Mouse (Mus musculus): Measurements from ENCODE around the gene Capn12.

Capn12 gene

DNA sequence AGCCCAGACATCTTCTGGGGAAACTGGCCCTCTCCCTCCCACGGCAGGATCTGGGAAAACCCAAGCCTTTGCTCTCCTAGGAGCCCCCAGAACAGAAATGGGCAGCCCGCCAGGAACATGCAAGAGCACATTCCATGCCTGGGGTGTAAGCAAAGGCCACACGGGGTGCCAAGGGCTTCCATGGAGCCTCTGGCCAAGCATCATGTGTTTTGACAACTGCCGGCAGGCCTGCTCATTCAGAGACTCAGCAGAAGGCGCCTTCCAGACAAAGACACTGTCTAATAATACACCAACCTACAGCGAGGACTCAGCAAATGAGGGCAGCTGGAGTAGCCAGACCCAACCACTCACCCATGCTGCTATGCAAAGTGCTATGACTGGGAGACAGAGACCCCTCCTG is 38.6 kb downstream of the Capn12 start:
- DNase-seq (ENCODE audit: low read depth, low spot score) = no peak

DNA sequence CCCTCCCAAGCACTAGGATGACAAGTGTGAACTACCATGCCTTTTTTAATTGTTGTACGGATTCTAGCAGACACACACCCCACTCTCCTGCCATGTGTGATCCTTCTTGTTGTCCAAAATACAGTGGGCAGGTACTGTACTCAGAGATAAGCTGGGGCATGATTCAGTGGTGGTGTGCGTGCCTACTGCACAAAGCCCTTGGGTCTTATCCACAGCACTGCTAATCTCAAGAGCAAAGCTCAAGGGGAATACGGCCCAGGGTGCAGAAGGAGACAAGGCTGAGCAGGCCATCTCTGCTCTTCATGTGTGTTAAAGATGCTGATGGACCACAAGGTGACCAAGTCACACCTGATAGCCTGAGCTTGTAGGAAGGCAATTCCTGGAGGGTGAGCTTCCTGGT is 40.0 kb downstream of the Capn12 start:
- no peak for DNase-seq (ENCODE audit: low read depth, low spot score)

DNA sequence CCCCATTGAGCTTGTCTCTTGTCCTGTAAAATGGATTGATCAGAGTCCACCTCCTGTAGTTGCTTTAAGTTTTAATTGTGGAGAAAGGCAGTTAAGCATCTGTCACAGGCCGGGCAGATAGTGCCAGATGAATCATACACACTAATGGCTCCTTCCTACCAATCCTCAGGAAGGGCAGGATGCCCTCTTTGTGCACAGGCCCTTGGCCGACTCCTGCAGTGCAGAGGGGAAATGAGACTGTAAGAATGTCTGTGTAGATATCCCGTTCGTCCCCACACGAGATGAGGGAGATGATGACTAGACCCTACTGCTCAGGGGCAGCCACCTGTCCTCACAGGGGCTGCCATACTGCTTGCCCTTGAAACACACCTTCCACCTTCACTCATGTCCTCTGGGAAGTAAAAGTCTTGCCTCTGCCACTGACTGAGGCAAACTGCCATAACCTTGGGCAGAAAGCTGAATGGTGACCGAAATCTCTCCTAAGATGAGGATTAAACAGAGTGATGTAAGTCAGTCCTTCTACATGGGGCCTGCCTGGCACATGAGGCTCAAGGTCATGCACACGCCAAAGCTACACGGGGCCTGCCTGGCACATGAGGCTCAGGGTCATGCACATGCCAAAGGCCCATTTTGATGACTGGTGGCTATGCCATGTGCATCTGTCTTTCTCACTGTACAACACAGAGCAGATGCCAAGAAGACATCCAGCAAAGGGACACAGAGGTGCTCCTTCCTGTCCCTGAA is 40.7 kb downstream of the Capn12 start:
- DNase-seq (ENCODE audit: low read depth, low spot score) = no peak

DNA sequence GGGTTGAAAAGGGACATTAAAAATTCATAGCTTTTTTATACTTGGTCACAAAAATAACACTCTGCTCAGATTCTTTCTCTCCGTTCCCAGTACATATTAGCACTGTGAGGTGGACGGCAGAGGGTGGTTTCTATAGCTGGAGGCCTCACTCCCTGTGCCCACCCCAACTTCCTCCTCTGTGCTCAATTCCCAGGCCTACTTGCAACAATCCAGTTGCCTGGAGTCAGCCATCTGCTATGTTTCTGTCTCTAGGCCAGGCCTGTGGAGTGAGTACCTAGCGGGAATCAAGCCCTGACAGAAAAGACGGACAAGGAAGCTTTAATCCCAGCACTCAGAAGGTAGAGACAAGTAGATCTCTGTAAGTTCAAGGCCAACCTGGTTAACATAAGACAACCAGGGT is 41.4 kb downstream of the Capn12 start:
- DNase-seq (ENCODE audit: low read depth, low spot score) = no peak

DNA sequence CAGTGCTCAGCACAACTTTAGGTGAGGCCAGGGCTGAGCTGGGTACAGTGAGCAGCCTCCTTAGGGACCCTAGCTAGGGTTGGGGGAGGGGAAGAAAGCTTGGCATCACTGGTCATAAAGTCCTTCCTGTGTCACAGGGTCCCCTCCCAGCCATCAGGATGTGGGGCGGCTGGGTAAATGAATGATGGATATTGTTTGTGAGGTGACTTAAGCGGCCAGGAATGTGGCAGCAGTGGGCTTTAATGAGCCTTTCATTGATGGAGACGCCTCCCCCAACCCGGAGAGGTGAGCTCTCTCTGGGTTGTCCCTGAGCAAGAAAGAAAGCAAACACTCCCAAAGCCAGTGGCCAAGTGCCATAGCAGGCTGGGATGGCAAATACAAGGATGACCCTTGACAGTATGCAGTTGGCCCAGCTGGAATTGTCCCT is 42.7 kb downstream of the Capn12 start:
- no peak for DNase-seq (ENCODE audit: low read depth, low spot score)

DNA sequence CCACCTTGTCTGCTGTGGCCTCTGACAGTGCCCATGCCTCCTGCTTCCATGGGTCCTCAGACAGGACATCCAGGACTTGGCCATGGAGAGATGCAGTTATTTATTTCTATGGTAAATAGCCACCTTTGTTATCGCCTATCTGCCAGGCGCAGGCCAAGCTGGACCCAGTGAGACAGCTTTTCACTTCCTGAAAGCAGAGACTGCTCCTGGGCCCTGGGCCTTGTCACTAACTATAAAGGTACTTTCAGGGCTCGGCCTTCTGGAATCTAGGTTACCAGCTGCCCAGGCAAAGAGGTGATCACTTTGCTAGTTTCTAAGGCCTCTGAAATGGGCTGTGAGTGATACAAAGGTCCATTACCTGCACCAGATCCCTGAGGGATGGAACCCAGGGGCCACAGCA is 43.6 kb downstream of the Capn12 start:
- no peak for DNase-seq (ENCODE audit: low read depth, low spot score)

DNA sequence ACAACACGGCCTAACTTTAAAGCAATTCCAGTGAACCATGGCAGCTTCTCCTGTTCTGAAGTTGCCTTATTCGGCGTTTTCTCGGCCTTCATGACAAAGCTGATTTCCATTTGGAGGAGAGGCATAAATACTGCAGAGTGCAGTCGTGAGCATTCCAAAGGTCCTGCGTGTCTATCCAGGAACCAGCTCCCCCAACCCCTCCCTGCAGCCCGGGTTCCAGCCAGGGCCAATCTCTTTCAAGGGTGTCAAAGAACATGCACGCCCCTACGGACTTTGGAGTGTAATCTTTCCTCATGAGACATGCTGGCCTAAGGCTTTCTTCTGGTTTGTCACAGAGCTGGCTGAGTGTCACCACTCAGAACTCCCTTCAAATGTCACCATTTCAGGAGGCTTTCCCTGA is 44.1 kb downstream of the Capn12 start:
- no peak for DNase-seq (ENCODE audit: low read depth, low spot score)

DNA sequence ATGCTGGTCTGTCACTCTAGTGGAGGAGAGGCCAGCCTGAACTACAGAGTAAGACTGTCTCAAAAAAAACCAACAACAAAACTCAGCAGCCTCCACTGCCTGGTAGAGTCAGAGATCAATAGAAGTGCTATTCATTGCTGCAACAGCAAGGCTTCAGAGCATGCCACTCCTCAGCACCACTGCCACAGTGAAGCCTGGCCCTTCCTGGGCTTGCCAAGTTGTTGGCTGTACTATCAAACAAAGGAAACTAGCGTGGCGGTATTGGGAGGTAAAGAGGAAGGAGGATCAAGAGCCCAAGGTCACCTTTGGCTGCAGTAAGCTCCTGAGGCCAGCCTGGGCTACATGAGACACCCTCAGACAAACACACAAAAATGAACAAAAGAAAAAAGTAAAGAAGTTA is 45.0 kb downstream of the Capn12 start:
- DNase-seq (ENCODE audit: low read depth, low spot score) = no peak

DNA sequence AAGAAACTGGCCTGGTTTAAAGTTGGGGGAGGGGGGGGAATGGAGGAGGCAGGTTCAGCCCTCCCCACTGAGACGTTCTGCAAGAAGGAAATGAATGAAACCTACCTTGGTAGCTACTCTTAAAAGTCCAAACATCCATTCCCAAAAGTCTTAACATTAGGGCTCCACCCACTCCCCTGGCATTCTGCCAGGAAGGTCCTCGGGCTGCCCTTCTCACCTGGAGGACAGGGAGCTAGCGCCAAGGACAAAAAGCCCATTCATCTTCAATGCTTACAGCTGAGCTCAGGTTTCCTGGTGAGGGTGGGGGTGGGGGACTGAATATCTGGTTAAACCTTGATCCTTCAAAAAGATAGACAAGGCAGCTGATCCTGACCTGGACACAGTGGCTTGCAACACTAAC is 48.2 kb downstream of the Capn12 start:
- DNase-seq (ENCODE audit: low read depth, low spot score) = no peak

DNA sequence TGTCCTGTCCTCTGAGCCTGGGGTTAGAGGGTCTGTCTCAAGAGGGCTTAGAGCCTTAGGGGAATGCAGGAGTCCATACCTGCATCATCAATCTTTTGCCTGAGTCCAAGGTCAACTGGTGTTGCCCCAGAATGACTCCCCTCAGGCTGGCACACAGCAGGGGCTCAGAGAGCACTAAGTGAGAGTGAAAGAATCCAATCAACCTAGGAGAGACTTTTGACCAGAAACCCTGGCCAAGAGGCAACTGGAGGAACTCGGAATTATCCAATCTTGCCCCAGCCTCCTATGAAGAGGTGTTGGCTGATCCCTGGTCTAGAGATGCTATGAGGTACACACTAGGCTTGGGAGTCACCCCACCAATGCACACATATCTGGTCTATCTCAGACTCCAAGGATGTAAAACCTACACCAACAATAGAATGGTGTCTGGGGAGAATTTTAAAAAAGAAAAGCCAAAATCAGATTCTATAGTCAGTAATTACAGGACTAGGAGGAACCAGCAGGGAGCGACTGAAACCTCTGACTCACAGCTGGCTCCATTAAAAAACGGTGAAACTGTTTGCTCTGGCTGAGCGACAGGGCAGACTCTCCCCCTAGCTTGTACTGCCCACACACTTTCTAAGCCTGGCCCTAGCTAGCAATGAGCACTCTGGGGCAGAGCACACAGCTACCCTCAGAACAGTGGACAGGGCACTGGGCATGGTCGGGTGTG is 49.3 kb downstream of the Capn12 start:
- no peak for DNase-seq (ENCODE audit: low read depth, low spot score)

DNA sequence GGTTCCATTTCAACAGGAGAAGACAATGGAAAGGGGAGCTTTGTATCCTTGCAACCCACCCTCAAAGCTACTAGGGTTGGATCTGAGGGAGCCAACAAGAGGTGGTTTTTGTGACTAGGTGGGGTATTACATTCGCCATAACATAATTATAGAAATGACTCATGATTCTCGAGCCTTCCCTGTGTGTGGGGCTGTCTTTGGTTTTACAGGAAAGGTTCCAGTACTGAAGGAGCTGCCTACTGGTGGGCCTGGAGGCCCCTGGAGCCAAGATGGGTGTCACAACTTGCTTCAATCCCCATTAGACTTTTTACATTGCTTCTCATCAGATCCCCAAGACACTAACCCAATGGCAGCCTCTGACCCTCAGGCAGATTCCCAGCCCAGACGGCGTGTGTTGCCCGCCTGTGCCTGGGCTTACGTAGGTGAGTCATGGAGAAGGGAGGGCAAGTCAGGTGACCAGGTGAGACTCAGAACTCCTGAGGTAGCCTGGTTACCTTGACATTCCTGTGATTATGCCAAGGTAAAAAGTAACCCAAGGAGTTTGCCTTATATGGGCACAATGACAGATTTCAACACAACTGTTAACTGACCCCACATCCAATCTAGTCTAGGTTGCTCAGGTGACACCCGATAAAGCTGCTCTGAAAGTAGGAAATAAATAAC is 49.9 kb downstream of the Capn12 start:
- DNase-seq (ENCODE audit: low read depth, low spot score) = no peak

DNA sequence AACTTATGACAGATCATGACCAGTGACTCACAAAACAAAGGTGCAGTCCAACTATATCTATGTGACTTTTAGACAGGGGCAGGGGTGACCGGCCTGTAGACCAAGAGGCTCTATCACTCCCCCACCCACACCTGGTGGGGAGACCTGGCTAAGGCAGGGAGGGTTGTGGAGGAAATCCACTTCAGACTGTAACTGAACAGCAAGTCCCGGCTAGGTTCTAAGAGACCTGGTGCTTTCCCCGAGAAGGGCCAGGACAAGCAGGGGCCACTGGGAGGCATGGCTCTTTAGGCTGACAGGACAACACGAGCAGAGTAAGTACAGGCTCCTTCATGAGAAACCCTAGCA is 50.4 kb downstream of the Capn12 start:
- no peak for DNase-seq (ENCODE audit: low read depth, low spot score)

DNA sequence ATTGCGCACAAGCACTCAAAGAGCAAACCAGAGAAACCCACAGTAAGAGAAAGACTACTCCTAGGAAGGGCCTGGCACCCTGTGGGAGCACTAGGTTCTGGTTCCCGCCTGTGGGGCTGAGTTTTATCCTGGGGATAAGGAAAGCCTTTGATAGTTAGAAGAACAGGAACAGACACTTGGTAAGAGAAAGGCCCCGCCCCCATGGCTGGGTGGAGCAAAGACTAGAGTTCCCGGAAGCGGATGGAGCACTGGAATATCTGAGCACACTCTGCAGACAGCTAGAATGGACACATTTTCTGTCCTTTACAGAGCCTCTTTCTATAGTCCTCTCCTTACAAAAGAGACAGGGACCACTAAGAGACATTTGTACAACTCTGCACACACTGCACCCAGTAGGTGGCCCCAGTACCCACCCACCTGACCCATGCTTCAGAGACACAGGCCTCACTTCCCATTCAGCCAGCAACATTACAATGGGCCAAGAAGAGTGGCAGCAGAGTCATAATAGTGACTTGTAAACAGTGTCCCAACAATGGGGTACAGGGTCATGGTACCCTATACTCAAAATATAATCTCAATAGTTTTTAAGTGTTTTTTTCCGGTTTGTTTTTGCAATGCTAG is 51.3 kb downstream of the Capn12 start:
- no peak for DNase-seq (ENCODE audit: low read depth, low spot score)

DNA sequence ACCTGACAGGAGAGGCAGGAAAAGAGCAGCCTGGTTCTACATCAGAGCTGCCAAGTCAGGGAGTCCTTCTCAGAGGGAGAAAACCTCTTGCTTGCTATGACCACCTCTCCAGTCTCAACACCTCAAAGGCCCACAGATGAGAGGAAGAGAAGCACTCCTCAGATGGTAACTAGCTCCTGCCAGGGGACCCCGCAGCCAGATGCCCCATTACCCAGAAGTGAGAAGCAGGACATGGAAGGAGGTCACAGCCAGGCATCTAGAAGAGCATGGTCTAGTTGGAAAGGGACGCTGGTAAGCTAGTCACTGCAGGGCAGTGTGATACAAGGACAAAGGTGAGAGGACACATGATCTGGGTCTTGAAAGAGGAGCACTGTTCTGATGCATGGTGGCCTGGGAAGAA is 52.6 kb downstream of the Capn12 start:
- DNase-seq (ENCODE audit: low read depth, low spot score) = no peak

DNA sequence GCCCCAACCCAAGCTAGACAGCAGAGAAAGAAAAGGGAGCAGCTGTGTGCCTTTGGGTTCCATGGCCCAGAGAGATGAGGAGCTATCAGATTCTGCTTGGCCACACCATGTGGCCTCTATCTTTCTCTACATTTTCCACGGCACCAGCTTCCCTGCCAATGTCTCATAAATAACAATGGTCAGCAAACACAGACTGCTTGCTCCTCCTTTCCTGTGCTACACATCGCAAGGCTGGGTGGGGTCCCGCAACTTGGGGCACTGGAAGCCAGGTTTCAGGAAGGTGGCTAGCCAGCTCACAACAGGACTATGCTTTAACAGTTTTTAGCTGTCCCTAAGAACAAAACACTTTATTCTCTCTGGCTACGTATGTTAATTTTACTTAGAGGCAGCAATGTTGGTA is 55.6 kb downstream of the Capn12 start:
- DNase-seq (ENCODE audit: low read depth, low spot score) = no peak

DNA sequence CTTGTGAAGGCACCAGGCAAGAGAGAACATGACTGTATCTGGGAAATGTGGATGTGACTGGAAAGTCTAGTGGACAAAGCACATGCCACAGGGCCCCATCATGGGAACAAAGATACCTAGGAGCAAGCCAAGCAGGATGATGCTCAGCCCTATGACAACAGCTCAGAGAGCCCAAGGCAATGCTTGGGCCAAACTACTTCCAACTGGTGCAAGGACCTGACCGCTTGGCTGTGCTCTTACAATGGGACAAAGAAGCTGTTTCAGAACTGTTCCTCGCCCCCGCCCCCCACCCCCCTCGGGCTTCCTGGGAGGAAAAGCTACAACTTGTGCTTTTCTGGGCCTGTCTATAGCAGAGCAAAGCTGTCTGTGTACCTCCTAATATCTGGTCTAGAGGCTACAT is 57.4 kb downstream of the Capn12 start:
- DNase-seq (ENCODE audit: low read depth, low spot score) = no peak

DNA sequence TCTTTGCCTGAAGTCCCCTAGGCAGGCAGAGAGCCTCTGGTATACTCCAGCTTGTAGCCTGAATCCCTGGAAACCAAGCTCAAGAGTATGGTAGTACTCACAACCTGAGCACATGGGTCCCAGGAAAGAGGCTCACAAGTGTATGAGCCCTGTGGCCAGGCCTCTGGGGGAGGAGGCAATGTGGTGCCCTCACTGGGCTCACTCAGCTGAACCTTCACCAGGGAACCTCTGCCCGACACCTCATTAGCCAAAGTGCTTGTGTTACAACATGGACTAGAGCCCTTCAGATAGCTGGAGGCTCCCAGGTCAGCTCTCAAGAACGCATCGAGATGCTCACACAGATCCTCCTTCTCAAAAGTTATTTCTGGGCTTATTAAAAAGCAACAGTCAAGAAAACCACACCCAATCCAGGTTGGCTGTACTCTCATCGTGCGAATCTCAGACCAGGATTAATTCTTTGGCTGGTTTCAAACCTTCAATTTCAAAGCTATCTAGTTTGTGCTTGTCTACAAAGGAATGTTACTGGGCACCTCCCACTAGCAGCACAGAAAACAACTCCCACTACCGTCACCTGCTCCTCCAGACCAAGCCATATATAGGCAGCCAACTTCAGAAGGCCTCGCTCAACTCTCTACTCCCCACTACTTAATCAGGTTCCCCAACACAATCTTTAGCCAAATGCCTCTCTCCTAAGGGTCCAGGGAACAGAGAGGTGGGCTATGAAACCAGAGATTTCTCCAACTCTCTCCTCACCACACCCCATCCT is 58.4 kb downstream of the Capn12 start:
- DNase-seq (ENCODE audit: low read depth, low spot score) = no peak

DNA sequence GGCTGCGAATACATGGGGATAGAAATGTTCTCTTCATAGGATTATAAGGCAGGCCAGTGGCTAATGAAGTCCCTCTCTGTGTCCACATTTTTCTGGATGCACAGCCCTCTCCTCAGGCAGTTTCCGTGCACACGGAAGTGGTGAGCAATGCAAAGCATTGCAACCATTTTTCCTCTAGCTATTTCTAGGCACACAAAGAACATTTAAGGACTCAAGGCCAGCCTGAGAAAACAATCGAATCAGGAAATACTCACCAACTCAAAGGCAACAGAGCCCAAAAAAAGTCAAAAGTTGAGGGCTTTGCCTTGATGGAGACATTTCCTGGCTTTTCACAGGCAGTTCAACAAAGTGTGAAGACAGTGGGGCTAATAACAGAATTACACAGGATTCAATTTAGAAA is 59.9 kb downstream of the Capn12 start:
- no peak for DNase-seq (ENCODE audit: low read depth, low spot score)

DNA sequence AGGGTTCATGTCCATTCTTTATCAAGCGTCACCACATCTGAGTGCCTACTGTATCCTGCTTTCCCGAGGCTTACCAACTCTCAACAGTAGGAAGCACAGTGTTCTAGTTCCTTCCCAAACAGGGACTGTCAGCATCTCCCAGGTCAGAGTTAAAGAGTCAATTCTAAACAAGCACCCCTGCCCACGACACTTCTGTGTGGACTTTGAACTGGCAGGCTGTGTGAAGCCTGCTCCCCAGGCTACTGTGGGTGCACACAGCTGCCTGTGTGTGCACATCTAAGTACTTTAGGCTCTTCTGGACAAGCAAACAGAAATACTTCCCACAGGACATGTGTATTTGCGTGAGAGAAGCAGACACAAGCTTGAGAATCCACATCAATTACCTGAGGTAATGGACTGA is 60.3 kb downstream of the Capn12 start:
- no peak for DNase-seq (ENCODE audit: low read depth, low spot score)

All from CD4-positive helper T cell, adult 2 months (primary cell).